Mouse (Mus musculus): Measurements from ENCODE around the gene Nr1i3. TPM values are rescaled to one million over a fixed set of nuclear protein-coding genes. Genes with fewer than 3 reads are reported as not detected.

Nr1i3 gene
- polyA plus RNA-seq, 1 experiment from 2014 or later = not detected

DNA sequence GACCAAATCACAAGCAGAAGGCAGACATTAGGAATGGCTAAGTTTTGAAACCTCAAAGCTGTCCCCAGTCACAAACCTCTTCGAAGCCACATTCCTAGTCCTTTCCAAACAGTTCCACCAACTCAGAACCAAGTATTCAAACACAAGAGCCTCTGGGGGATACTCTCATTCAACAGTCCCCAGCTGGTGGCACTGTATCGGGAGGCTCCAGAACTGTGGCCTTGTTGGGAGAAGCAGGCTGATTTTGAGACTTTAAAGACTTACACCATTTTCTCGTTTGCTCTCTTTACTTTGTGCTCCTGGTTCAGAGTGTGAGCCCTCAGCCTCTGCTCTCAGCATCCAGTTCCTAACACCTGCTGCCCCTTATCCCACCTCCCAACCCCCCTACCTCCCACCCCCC lies 30.7 kb upstream of the Nr1i3 start:
- ATAC-seq (ENCODE audit: insufficient read depth, low FRiP score, low TSS enrichment) (no peak), DNase-seq (ENCODE audit: low spot score) (no peak)
- H3K9me3 ChIP-seq (ENCODE audit: control insufficient read depth, low read length) = no peaks in the 10 kb centered on the region
- no peak overlapping the region for H3K9ac ChIP-seq (ENCODE audit: low read length)
- no peaks in the 10 kb centered on the region for H3K4me1 ChIP-seq (ENCODE audit: control insufficient read depth, insufficient read depth, low read length)
- 88% methylated on average over 3 of the region's 3 CpGs for WGBS
- H3K4me2 ChIP-seq (ENCODE audit: low read depth) = no peak overlapping the region
- H3K27me3 ChIP-seq (ENCODE audit: control insufficient read depth, insufficient read depth, low read length) = no peaks in the 10 kb centered on the region
- no peak overlapping the region for H3K4me3 ChIP-seq (ENCODE audit: low read depth, low read length)
- no peaks in the 10 kb centered on the region for H3K36me3 ChIP-seq (ENCODE audit: control insufficient read depth, insufficient read depth, low read length)
- H3K27ac ChIP-seq (ENCODE audit: low read depth, low read length) = no peak overlapping the region

GRCm38 (mm10) chr1:171183620-171184019 lies 30.1 kb upstream of the Nr1i3 start:
- Histone ChIP-seq H3K36me3 (ENCODE audit: control insufficient read depth, insufficient read depth, low read length) (no peaks in the 10 kb centered on the region), H3K4me3 (ENCODE audit: low read depth, low read length) (no peak overlapping the region), H3K4me1 (ENCODE audit: control insufficient read depth, insufficient read depth, low read length) (no peaks in the 10 kb centered on the region), H3K9ac (ENCODE audit: low read length) (no peak overlapping the region), H3K27ac (ENCODE audit: low read depth, low read length) (no peak overlapping the region), H3K9me3 (ENCODE audit: control insufficient read depth, low read length) (no peaks in the 10 kb centered on the region), H3K27me3 (ENCODE audit: control insufficient read depth, insufficient read depth, low read length) (no peaks in the 10 kb centered on the region), H3K4me2 (ENCODE audit: low read depth) (no peak overlapping the region)
- 72% methylated on average over 3 of the region's 3 CpGs for WGBS
- DNase-seq (ENCODE audit: low spot score) (no peak), ATAC-seq (ENCODE audit: insufficient read depth, low FRiP score, low TSS enrichment) (no peak)

GRCm38 (mm10) chr1:171184314-171184713 lies 29.5 kb upstream of the Nr1i3 start:
- H3K9me3 ChIP-seq (ENCODE audit: control insufficient read depth, low read length) = no peaks in the 10 kb centered on the region
- 83% methylated on average over 7 of the region's 7 CpGs for WGBS
- no peak overlapping the region for H3K4me3 ChIP-seq (ENCODE audit: low read depth, low read length)
- H3K4me1 ChIP-seq (ENCODE audit: control insufficient read depth, insufficient read depth, low read length) = peaks cover 4% of the 10 kb centered on the region
- no peaks in the 10 kb centered on the region for H3K27me3 ChIP-seq (ENCODE audit: control insufficient read depth, insufficient read depth, low read length)
- H3K9ac ChIP-seq (ENCODE audit: low read length) = no peak overlapping the region
- no peak for DNase-seq (ENCODE audit: low spot score)
- no peaks in the 10 kb centered on the region for H3K36me3 ChIP-seq (ENCODE audit: control insufficient read depth, insufficient read depth, low read length)
- ATAC-seq (ENCODE audit: insufficient read depth, low FRiP score, low TSS enrichment) = no peak
- no peak overlapping the region for H3K4me2 ChIP-seq (ENCODE audit: low read depth)
- no peak overlapping the region for H3K27ac ChIP-seq (ENCODE audit: low read depth, low read length)

DNA sequence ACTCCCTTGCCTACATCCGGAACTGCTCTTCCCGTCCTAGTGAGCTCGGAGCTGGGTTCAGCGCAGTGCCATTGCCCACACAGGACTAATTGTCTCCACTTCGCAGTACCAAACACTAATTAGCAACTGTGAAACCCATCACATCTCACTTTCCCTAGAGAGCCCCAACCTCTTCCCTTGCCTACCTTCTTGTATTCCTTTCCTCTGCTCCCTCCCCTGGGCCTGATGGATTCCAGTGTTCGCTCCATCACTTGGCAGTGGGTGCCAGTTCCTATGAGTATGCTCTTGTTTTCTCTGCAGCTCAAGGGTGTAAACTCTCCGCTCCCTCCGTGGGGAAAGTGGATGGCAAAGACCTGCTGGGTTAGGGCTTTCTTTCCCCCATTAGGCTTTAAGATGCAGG lies 28.1 kb upstream of the Nr1i3 start:
- Histone ChIP-seq H3K27ac (ENCODE audit: low read depth, low read length) (no peak overlapping the region), H3K27me3 (ENCODE audit: control insufficient read depth, insufficient read depth, low read length) (no peaks in the 10 kb centered on the region), H3K9me3 (ENCODE audit: control insufficient read depth, low read length) (no peaks in the 10 kb centered on the region), H3K9ac (ENCODE audit: low read length) (no peak overlapping the region), H3K4me3 (ENCODE audit: low read depth, low read length) (no peak overlapping the region), H3K36me3 (ENCODE audit: control insufficient read depth, insufficient read depth, low read length) (no peaks in the 10 kb centered on the region), H3K4me1 (ENCODE audit: control insufficient read depth, insufficient read depth, low read length) (peaks cover 7% of the 10 kb centered on the region), H3K4me2 (ENCODE audit: low read depth) (no peak overlapping the region)
- 65% methylated on average over 8 of the region's 8 CpGs for WGBS
- ATAC-seq (ENCODE audit: insufficient read depth, low FRiP score, low TSS enrichment) (no peak), DNase-seq (ENCODE audit: low spot score) (no peak)

GRCm38 (mm10) chr1:171187851-171188700 lies 25.7 kb upstream of the Nr1i3 start:
- Histone ChIP-seq H3K4me3 (ENCODE audit: low read depth, low read length) (no peak overlapping the region), H3K27ac (ENCODE audit: low read depth, low read length) (no peak overlapping the region), H3K27me3 (ENCODE audit: control insufficient read depth, insufficient read depth, low read length) (peaks cover 3% of the 10 kb centered on the region; the same call in 1 of the 2 replicates), H3K36me3 (ENCODE audit: control insufficient read depth, insufficient read depth, low read length) (no peaks in the 10 kb centered on the region), H3K9me3 (ENCODE audit: control insufficient read depth, low read length) (no peaks in the 10 kb centered on the region), H3K4me2 (ENCODE audit: low read depth) (no peak overlapping the region), H3K4me1 (ENCODE audit: control insufficient read depth, insufficient read depth, low read length) (peaks cover 12% of the 10 kb centered on the region), H3K9ac (ENCODE audit: low read length) (no peak overlapping the region)
- 32% methylated on average over 13 of the region's 13 CpGs for WGBS
- DNase-seq (ENCODE audit: low spot score) (peak; percentile 38), ATAC-seq (ENCODE audit: insufficient read depth, low FRiP score, low TSS enrichment) (peak; percentile 48; the same call in 1 of the 2 replicates)

- DNase-seq (ENCODE audit: low spot score) (no peak), ATAC-seq (ENCODE audit: insufficient read depth, low FRiP score, low TSS enrichment) (no peak)
- no peaks in the 10 kb centered on the region for H3K9me3 ChIP-seq (ENCODE audit: control insufficient read depth, low read length)
- H3K36me3 ChIP-seq (ENCODE audit: control insufficient read depth, insufficient read depth, low read length) = no peaks in the 10 kb centered on the region
- H3K4me2 ChIP-seq (ENCODE audit: low read depth) = no peak overlapping the region
- no peak overlapping the region for H3K9ac ChIP-seq (ENCODE audit: low read length)
- peaks cover 10% of the 10 kb centered on the region for H3K27me3 ChIP-seq (ENCODE audit: control insufficient read depth, insufficient read depth, low read length)
- peaks cover 16% of the 10 kb centered on the region for H3K4me1 ChIP-seq (ENCODE audit: control insufficient read depth, insufficient read depth, low read length)
- H3K4me3 ChIP-seq (ENCODE audit: low read depth, low read length) = no peak overlapping the region
- WGBS = 25% methylated on average over 8 of the region's 8 CpGs
- no peak overlapping the region for H3K27ac ChIP-seq (ENCODE audit: low read depth, low read length)
Measured at GRCm38 (mm10) chr1:171189046-171189445, 24.7 kb upstream of the Nr1i3 start.

GRCm38 (mm10) chr1:171189476-171190114 lies 24.2 kb upstream of the Nr1i3 start:
- Histone ChIP-seq H3K27ac (ENCODE audit: low read depth, low read length) (no peak overlapping the region), H3K4me3 (ENCODE audit: low read depth, low read length) (no peak overlapping the region)

GRCm38 (mm10) chr1:171190832-171191231 lies 22.9 kb upstream of the Nr1i3 start:
- H3K27ac ChIP-seq (ENCODE audit: low read depth, low read length) = no peak overlapping the region
- no peaks in the 10 kb centered on the region for H3K9me3 ChIP-seq (ENCODE audit: control insufficient read depth, low read length)
- H3K4me1 ChIP-seq (ENCODE audit: control insufficient read depth, insufficient read depth, low read length) = peaks cover 16% of the 10 kb centered on the region
- H3K4me3 ChIP-seq (ENCODE audit: low read depth, low read length) = no peak overlapping the region
- H3K36me3 ChIP-seq (ENCODE audit: control insufficient read depth, insufficient read depth, low read length) = no peaks in the 10 kb centered on the region
- H3K27me3 ChIP-seq (ENCODE audit: control insufficient read depth, insufficient read depth, low read length) = peaks cover 23% of the 10 kb centered on the region
- WGBS = 95% methylated on average over 9 of the region's 9 CpGs
- DNase-seq (ENCODE audit: low spot score) (no peak), ATAC-seq (ENCODE audit: insufficient read depth, low FRiP score, low TSS enrichment) (no peak)
- H3K4me2 ChIP-seq (ENCODE audit: low read depth) = no peak overlapping the region
- H3K9ac ChIP-seq (ENCODE audit: low read length) = no peak overlapping the region

More at GRCm38 (mm10) chr1:171189476-171190114, 24.2 kb upstream of the Nr1i3 start:
- Histone ChIP-seq H3K4me1 (ENCODE audit: control insufficient read depth, insufficient read depth, low read length) (peaks cover 16% of the 10 kb centered on the region), H3K9me3 (ENCODE audit: control insufficient read depth, low read length) (no peaks in the 10 kb centered on the region), H3K27me3 (ENCODE audit: control insufficient read depth, insufficient read depth, low read length) (peaks cover 12% of the 10 kb centered on the region), H3K4me2 (ENCODE audit: low read depth) (no peak overlapping the region), H3K36me3 (ENCODE audit: control insufficient read depth, insufficient read depth, low read length) (no peaks in the 10 kb centered on the region), H3K9ac (ENCODE audit: low read length) (no peak overlapping the region)
- 35% methylated on average over 14 of the region's 14 CpGs for WGBS
- no peak for ATAC-seq (ENCODE audit: insufficient read depth, low FRiP score, low TSS enrichment)
- no peak for DNase-seq (ENCODE audit: low spot score)

DNA sequence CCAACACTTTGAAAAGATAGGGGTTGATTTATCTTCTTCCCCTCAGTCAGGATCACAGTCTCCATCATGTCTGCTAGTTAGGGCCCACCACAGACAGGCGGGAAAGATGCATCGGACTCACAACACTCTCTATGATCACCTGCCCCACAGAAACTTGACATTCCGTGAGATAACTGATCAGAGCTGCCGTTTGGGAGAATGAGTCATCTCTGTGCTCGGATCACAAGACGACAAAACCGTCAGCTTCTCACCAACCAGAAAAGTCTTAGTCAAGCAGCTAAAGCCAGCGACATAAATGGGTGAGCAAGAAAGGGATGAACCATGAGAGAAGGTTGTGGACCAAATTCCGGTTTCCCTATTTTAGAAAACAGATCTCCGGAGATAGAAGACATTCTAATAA lies 21.5 kb upstream of the Nr1i3 start:
- Histone ChIP-seq H3K4me3 (ENCODE audit: low read depth, low read length) (no peak overlapping the region), H3K27me3 (ENCODE audit: control insufficient read depth, insufficient read depth, low read length) (peaks cover 33% of the 10 kb centered on the region), H3K36me3 (ENCODE audit: control insufficient read depth, insufficient read depth, low read length) (no peaks in the 10 kb centered on the region), H3K9me3 (ENCODE audit: control insufficient read depth, low read length) (no peaks in the 10 kb centered on the region), H3K4me2 (ENCODE audit: low read depth) (no peak overlapping the region), H3K27ac (ENCODE audit: low read depth, low read length) (no peak overlapping the region), H3K4me1 (ENCODE audit: control insufficient read depth, insufficient read depth, low read length) (peaks cover 16% of the 10 kb centered on the region), H3K9ac (ENCODE audit: low read length) (no peak overlapping the region)
- ATAC-seq (ENCODE audit: insufficient read depth, low FRiP score, low TSS enrichment) (no peak), DNase-seq (ENCODE audit: low spot score) (no peak)
- 45% methylated on average over 10 of the region's 10 CpGs for WGBS
